Mouse (Mus musculus): ENCODE data around the gene Ccdc22.

Gene Ccdc22

GRCm38 (mm10) chrX:7604879-7605574 is at the start of gene Ccdc22:
Gene Ccdc22, minus strand, starts transcription at chrX:7605517.
- peak; percentile 83 for DNase-seq (ENCODE audit: low spot score)

DNA sequence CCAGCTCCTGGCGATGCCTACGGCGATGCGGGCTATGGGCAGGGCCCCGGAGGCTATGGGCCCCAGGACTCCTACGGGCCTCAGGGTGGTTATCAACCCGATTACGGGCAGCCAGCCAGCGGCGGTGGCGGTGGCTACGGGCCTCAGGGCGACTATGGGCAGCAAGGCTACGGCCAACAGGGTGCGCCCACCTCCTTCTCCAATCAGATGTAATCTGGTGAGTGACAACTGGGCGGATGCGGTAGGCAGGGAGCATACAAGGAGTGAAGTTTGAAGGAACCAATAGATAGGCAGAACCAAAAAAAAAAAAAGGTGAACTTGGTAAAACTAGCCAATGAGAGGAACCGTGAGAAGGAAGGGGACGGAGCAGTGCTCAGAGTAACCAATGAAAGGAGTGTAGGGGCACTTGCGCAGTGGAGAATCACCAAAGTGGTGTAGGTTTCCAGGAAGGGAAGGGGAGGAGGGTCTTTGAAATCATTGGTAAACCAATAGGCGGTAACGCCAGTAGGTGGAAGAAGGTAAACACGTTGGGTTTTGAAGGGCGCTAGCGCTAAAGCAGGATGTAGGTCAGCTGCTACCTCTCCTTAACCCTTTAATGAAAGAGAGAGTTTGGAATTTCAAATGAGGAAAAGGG is 43.5 kb upstream of the Ccdc22 start:
- DNase-seq (ENCODE audit: low spot score) = peak; percentile 82

DNA sequence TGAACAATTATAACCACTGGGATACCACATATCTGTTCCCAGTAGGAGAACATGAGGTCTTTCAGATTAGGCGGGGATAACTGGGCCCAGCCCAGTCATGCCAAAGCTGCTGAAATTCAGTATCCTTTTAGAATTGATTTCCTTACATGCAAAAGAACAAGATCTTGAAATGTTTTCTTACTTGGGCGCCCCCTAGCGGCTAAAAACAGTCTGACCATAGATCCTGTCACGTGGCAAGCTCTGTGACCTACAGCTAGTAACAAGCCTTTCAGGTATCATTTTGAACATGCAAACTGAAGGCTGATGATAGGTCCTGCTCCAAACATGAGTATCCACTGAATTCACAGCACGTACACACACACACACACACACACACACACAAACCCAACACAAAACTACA is 40.0 kb upstream of the Ccdc22 start:
- peak; percentile 78 for DNase-seq (ENCODE audit: low spot score)

GRCm38 (mm10) chrX:7640785-7641184 is 35.5 kb upstream of the Ccdc22 start:
- DNase-seq (ENCODE audit: low spot score) = no peak

GRCm38 (mm10) chrX:7639536-7640325 is 34.4 kb upstream of the Ccdc22 start:
- DNase-seq (ENCODE audit: low spot score) = no peak

GRCm38 (mm10) chrX:7638401-7639091 is 33.2 kb upstream of the Ccdc22 start, which contains the start of gene Syp:
Gene Syp, plus strand, starts transcription at chrX:7638471.
- DNase-seq (ENCODE audit: low spot score) = peak; percentile 70

DNA sequence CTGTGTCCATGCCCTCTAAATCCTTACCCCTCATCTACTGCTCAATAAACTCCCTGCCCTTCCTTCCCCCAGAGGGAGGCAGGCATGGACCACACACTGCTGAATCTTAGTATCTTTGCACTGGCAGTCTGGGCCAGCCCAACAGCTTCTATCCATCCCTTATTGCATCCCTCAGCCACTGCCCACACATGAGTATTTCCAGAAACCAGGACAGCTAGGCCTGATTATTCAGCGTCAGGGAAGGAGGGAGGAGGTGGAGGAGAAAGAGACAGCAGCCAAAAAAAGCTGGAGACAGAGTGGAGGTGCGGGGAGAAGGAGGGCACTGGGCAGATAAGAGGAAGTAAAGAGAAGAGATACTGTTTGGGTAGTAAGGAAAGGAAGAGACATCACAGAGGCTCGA is 29.8 kb upstream of the Ccdc22 start:
- DNase-seq (ENCODE audit: low spot score) = no peak

GRCm38 (mm10) chrX:7632560-7632959 is 27.2 kb upstream of the Ccdc22 start:
- no peak for DNase-seq (ENCODE audit: low spot score)

DNA sequence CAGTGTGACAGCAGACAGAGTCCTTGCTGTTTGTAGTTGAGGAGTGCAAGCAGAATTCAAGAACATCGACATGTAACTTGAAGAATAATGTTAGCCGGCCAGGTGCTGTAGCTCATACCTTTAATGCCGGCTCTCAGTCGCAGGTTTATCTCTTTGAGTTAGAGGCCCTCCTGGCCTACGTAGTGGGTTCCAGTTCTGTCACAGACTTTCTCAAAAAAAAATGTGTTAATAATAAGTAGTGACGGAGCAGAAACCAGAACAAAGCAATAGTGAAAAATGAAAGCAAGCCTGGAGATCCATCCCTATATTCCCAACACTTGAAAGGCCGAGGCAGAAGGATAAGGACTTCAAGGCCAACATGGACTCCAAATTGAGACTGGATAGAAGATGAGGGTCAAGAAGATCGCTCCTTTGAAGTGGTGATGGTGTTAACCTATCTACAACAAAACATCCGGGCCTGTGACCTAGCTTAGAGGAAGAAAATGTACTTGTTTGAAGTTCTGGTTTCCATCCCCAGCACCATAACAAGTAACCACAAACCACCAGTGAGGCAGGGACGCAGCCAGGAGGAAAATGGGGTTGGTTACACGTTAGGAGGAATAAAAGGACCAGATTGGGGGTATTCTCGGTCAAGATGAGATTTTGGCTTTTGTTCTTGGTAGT is 12.7 kb upstream of the Ccdc22 start:
- DNase-seq (ENCODE audit: low spot score) = no peak

DNA sequence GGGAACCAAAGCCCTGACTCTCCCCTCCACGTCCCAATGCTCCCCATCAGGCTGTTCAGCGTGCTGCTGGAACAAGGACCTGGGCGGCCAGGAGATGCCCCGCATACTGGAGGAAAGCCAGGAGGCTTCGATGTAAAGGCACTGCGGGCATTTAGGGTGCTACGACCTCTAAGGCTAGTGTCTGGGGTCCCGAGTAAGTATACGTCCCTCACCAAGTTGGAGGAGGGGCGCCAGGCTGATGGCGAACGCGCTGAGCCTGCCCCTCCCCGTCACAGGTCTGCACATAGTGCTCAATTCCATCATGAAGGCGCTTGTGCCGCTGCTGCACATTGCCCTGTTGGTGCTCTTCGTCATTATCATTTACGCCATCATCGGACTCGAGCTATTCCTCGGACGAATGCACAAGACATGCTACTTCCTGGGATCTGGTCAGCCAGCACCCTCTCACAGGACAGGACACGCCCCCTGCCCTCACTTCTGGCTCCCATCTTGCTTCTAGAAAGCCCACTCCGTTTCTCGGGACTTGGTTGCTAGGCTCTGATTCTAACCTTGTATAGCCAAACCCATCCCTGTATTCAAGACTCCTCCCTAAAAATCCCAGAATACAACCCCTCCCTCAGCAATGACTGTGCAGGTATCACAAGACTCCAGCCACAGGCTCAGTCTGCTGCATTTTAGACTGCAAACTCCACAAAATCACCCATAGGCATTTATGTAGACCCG is 5.4 kb upstream of the Ccdc22 start:
- DNase-seq (ENCODE audit: low spot score) = no peak

GRCm38 (mm10) chrX:7610035-7610434 is 4.7 kb upstream of the Ccdc22 start:
- DNase-seq (ENCODE audit: low spot score) = no peak

- DNase-seq (ENCODE audit: low spot score) = no peak
These were observed 1.5 kb upstream of the Ccdc22 start, which contains the start of gene Cacna1f for GRCm38 (mm10) chrX:7606783-7607182. Gene Cacna1f, plus strand, starts transcription at chrX:7607083.

DNA sequence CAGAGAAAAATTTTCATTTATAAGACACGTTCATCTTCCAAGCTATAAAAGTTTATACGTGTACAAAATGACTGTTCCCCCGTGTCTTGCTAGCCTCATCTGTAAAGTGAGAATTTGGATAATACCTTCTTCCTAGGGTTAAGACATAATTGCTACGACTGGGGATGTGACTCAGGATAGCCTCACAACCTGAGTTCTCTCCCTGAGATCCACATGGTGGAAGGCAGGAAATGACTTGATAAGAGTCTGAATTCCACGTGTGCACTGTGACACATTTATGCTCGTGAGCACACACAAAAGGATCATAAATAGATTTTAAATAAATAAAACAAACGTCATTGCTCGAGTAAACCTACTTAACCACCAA is 241 bp upstream of the Ccdc22 start:
- DNase-seq (ENCODE audit: low spot score) = no peak

- no peak for DNase-seq (ENCODE audit: low spot score)
These were observed 1.3 kb downstream of the Ccdc22 start for GRCm38 (mm10) chrX:7604004-7604403.

GRCm38 (mm10) chrX:7595371-7595770 is 9.9 kb downstream of the Ccdc22 start:
- DNase-seq (ENCODE audit: low spot score) = no peak

- no peak for DNase-seq (ENCODE audit: low spot score)
These were observed 19.0 kb downstream of the Ccdc22 start for GRCm38 (mm10) chrX:7586356-7586755.

GRCm38 (mm10) chrX:7583881-7584280 is 21.4 kb downstream of the Ccdc22 start:
- DNase-seq (ENCODE audit: low spot score) = no peak

DNA sequence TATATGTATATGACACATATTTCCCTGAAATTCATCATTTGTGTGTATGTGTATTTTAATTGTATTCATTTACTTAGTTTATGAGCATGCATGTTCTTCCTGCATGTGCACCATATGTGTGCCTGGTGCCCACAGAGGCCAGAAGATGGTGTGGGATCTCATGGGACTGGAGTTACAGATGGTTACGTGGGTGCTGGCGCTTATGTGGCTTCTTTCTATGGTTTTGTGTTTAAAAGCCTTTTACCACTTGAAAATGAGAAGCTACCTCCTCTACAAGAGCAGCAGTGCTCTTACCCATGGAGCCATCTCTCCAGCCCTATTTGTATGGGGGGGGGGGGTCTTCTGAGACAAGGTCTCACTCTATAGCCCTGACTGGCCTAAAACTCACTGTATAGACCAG is 24.2 kb downstream of the Ccdc22 start:
- DNase-seq (ENCODE audit: low spot score) = no peak

DNA sequence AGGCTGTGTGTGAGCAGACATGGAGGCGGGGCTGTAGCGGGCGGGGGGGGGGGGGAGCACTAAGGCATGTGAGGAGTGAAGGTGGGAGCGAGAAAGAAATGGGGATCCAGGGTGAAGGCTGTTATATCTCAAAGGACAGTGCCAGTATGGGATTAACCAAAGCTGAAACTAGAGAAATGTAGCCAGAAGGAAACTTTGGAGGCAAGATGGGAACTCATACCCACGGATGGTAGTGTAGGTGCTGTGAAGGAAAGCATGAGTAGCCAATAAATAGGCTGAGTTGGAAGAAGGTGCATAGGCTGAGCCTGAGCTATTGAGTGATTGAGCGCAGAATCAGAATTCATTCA is 30.5 kb downstream of the Ccdc22 start:
- no peak for DNase-seq (ENCODE audit: low spot score)

DNA sequence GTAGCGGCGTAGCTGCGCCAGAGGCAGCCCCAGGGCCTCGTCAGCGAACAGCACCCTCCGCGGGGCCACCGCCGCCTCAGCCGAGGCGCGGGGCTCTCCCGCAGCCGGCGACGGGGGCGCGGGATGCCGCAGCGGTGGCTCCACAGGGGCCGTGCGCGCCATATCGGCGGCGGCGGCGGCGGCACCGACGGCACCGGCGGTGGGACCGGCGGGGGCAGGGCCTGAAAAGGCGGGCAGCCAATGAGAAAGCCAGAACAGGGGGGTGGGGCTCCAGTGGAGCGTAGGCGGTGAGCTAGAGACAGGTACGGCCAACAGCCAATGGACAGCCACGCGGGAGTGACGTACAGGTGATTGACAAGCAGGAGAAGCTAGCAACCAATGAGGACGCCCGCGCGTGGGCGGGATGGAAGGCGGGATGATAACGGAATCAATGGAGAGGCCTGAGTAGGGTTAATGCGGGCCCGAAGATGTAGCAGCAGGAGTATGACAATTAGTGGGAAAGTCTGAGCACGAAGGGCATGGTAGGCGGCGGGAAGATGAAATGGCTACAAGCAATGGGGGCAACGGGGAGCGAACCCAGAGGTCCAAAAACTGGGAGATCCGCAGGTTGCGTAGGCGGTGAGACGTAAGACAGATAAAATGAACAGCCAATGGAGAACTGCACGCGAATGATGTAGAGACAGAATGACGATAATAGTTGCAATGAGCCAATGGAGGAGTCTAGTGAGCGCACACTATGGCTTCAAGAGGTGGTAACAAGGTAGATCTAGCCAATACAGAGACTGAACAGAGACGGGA is 31.0 kb downstream of the Ccdc22 start, which contains the start of gene Ppp1r3f:
Gene Ppp1r3f (minus strand): TSS at position 197 of the 798 bp plus-strand sequence.
- DNase-seq (ENCODE audit: low spot score) = peak; percentile 94

All from urinary bladder, postnatal 14 days (tissue).